Mouse (Mus musculus): Measurements from ENCODE around the gene Catsperd. TPM values are rescaled to one million over a fixed set of nuclear protein-coding genes. Genes with fewer than 3 reads are reported as not detected.
A peak's percentile ranks its signal among the peaks of the same experiment; 100 is the strongest.

Gene Catsperd
- polyA plus RNA-seq, 1 experiment from 2014 or later = 0.51 TPM

- Histone ChIP-seq H3K9me3 (ENCODE audit: control insufficient read depth, low read length) (no peaks in the 10 kb centered on the region), H3K4me2 (ENCODE audit: low read depth, low read length, severe bottlenecking) (no peak overlapping the region), H3K9ac (ENCODE audit: low read length) (no peak overlapping the region), H3K36me3 (ENCODE audit: control insufficient read depth, insufficient read depth, low read length) (no peaks in the 10 kb centered on the region), H3K4me3 (ENCODE audit: low read depth, low read length) (no peak overlapping the region), H3K27ac (ENCODE audit: low read depth, low read length) (no peak overlapping the region), H3K4me1 (replicated peaks; ENCODE audit: control insufficient read depth, insufficient read depth, low read length) (no peaks in the 10 kb centered on the region), H3K27me3 (ENCODE audit: control insufficient read depth, insufficient read depth, low read length) (no peaks in the 10 kb centered on the region)
- DNase-seq (ENCODE audit: low spot score) = no peak
- no peak for ATAC-seq (replicated peaks; ENCODE audit: low FRiP score)
- WGBS = 82% methylated on average over 4 of the region's 4 CpGs
Observed at GRCm38 (mm10) chr17:56643237-56643636, 15.3 kb downstream of the Catsperd start.

- Histone ChIP-seq H3K27me3 (ENCODE audit: control insufficient read depth, insufficient read depth, low read length) (no peaks in the 10 kb centered on the region), H3K9ac (ENCODE audit: low read length) (no peak overlapping the region), H3K36me3 (ENCODE audit: control insufficient read depth, insufficient read depth, low read length) (no peaks in the 10 kb centered on the region), H3K4me2 (ENCODE audit: low read depth, low read length, severe bottlenecking) (no peak overlapping the region), H3K4me3 (ENCODE audit: low read depth, low read length) (no peak overlapping the region), H3K27ac (ENCODE audit: low read depth, low read length) (no peak overlapping the region), H3K4me1 (replicated peaks; ENCODE audit: control insufficient read depth, insufficient read depth, low read length) (no peaks in the 10 kb centered on the region), H3K9me3 (ENCODE audit: control insufficient read depth, low read length) (no peaks in the 10 kb centered on the region)
- WGBS = 82% methylated on average over 10 of the region's 13 CpGs
- ATAC-seq (replicated peaks; ENCODE audit: low FRiP score) = no peak
- no peak for DNase-seq (ENCODE audit: low spot score)
Observed at GRCm38 (mm10) chr17:56647546-56647945, 19.6 kb downstream of the Catsperd start.

GRCm38 (mm10) chr17:56651801-56652200 is 23.9 kb downstream of the Catsperd start:
- whole genome bisulfite sequencing = 43% methylated on average over 10 of the region's 10 CpGs
- no peaks in the 10 kb centered on the region for H3K9me3 ChIP-seq (ENCODE audit: control insufficient read depth, low read length)
- no peaks in the 10 kb centered on the region for H3K27me3 ChIP-seq (ENCODE audit: control insufficient read depth, insufficient read depth, low read length)
- H3K4me3 ChIP-seq (ENCODE audit: low read depth, low read length) = no peak overlapping the region
- no peak overlapping the region for H3K4me2 ChIP-seq (ENCODE audit: low read depth, low read length, severe bottlenecking)
- ATAC-seq (replicated peaks; ENCODE audit: low FRiP score) = no peak
- H3K36me3 ChIP-seq (ENCODE audit: control insufficient read depth, insufficient read depth, low read length) = no peaks in the 10 kb centered on the region
- H3K9ac ChIP-seq (ENCODE audit: low read length) = no peak overlapping the region
- H3K27ac ChIP-seq (ENCODE audit: low read depth, low read length) = no peak overlapping the region
- DNase-seq (ENCODE audit: low spot score) = no peak
- no peaks in the 10 kb centered on the region for H3K4me1 ChIP-seq (replicated peaks; ENCODE audit: control insufficient read depth, insufficient read depth, low read length)

DNA sequence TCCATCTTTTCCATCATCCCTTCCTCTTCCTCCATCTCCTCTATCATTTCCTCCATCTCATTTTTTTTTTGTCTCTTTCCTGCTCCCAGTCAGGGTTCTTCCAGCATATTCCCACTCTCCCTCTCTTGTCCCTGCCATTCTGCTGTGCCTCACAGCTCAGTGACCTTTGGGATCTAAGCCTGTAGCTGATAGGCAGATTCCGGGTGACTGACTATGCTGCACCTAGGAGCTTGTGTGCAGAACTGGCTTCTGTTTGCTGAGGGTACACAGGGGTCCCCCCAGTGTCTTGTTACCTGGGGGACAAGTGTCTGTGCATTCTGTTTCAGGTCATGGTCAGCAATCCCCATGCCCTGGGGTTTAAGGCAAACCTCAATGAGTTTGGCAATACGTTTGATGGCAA is 26.8 kb downstream of the Catsperd start:
- no peak overlapping the region for H3K4me2 ChIP-seq (ENCODE audit: low read depth, low read length, severe bottlenecking)
- H3K27ac ChIP-seq (ENCODE audit: low read depth, low read length) = no peak overlapping the region
- no peak for ATAC-seq (replicated peaks; ENCODE audit: low FRiP score)
- WGBS = 84% methylated on average over 2 of the region's 2 CpGs
- H3K4me1 ChIP-seq (replicated peaks; ENCODE audit: control insufficient read depth, insufficient read depth, low read length) = no peaks in the 10 kb centered on the region
- no peaks in the 10 kb centered on the region for H3K27me3 ChIP-seq (ENCODE audit: control insufficient read depth, insufficient read depth, low read length)
- no peak overlapping the region for H3K4me3 ChIP-seq (ENCODE audit: low read depth, low read length)
- H3K36me3 ChIP-seq (ENCODE audit: control insufficient read depth, insufficient read depth, low read length) = no peaks in the 10 kb centered on the region
- no peak for DNase-seq (ENCODE audit: low spot score)
- H3K9ac ChIP-seq (ENCODE audit: low read length) = no peak overlapping the region
- H3K9me3 ChIP-seq (ENCODE audit: control insufficient read depth, low read length) = no peaks in the 10 kb centered on the region

GRCm38 (mm10) chr17:56655311-56655710 is 27.4 kb downstream of the Catsperd start:
- Histone ChIP-seq H3K4me3 (ENCODE audit: low read depth, low read length) (no peak overlapping the region), H3K27ac (ENCODE audit: low read depth, low read length) (no peak overlapping the region), H3K36me3 (ENCODE audit: control insufficient read depth, insufficient read depth, low read length) (no peaks in the 10 kb centered on the region), H3K4me1 (replicated peaks; ENCODE audit: control insufficient read depth, insufficient read depth, low read length) (no peaks in the 10 kb centered on the region), H3K27me3 (ENCODE audit: control insufficient read depth, insufficient read depth, low read length) (no peaks in the 10 kb centered on the region), H3K4me2 (ENCODE audit: low read depth, low read length, severe bottlenecking) (no peak overlapping the region), H3K9ac (ENCODE audit: low read length) (no peak overlapping the region), H3K9me3 (ENCODE audit: control insufficient read depth, low read length) (no peaks in the 10 kb centered on the region)
- ATAC-seq (replicated peaks; ENCODE audit: low FRiP score) (no peak), DNase-seq (ENCODE audit: low spot score) (no peak)
- WGBS = 87% methylated on average over 3 of the region's 3 CpGs

- 86% methylated on average over 6 of the region's 6 CpGs for WGBS
- DNase-seq (ENCODE audit: low spot score) (no peak), ATAC-seq (replicated peaks; ENCODE audit: low FRiP score) (no peak)
- no peaks in the 10 kb centered on the region for H3K4me1 ChIP-seq (replicated peaks; ENCODE audit: control insufficient read depth, insufficient read depth, low read length)
- no peak overlapping the region for H3K9ac ChIP-seq (ENCODE audit: low read length)
- no peaks in the 10 kb centered on the region for H3K27me3 ChIP-seq (ENCODE audit: control insufficient read depth, insufficient read depth, low read length)
- H3K9me3 ChIP-seq (ENCODE audit: control insufficient read depth, low read length) = no peaks in the 10 kb centered on the region
- no peaks in the 10 kb centered on the region for H3K36me3 ChIP-seq (ENCODE audit: control insufficient read depth, insufficient read depth, low read length)
- H3K4me3 ChIP-seq (ENCODE audit: low read depth, low read length) = no peak overlapping the region
- H3K4me2 ChIP-seq (ENCODE audit: low read depth, low read length, severe bottlenecking) = no peak overlapping the region
- no peak overlapping the region for H3K27ac ChIP-seq (ENCODE audit: low read depth, low read length)
Observed at GRCm38 (mm10) chr17:56656171-56656570, 28.2 kb downstream of the Catsperd start.

- Histone ChIP-seq H3K36me3 (ENCODE audit: control insufficient read depth, insufficient read depth, low read length) (no peaks in the 10 kb centered on the region), H3K4me1 (replicated peaks; ENCODE audit: control insufficient read depth, insufficient read depth, low read length) (peaks cover 10% of the 10 kb centered on the region; the same call in 1 of the 2 replicates), H3K4me2 (ENCODE audit: low read depth, low read length, severe bottlenecking) (peak overlapping the region; percentile 37), H3K9me3 (ENCODE audit: control insufficient read depth, low read length) (no peaks in the 10 kb centered on the region), H3K27ac (ENCODE audit: low read depth, low read length) (no peak overlapping the region), H3K4me3 (ENCODE audit: low read depth, low read length) (no peak overlapping the region), H3K9ac (ENCODE audit: low read length) (peak overlapping the region; percentile 37; the same call in 1 of the 2 replicates), H3K27me3 (ENCODE audit: control insufficient read depth, insufficient read depth, low read length) (no peaks in the 10 kb centered on the region)
- no peak for DNase-seq (ENCODE audit: low spot score)
- 57% methylated on average over 3 of the region's 3 CpGs for WGBS
- ATAC-seq (replicated peaks; ENCODE audit: low FRiP score) = no peak
Observed at GRCm38 (mm10) chr17:56663659-56664058, 35.7 kb downstream of the Catsperd start.

DNA sequence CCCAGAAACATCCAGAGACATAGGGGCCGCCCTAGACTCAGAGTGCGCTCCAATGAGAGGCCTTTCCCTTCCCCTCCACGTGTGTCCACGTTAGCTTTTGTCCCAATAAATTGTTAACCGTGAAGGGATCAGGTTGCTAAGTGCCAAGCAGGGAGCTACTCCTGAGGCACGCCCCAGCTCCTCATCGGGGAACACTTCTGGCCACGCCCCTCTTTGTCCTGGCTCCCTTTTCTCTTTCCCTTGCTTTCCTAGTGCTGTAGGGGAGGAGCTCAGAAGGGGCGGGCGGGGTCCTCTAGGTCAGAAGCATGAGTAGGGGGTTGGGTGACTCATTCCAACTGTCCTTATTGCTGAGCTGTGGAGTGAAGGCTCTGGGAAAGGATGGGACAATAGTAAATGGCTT is 36.4 kb downstream of the Catsperd start:
- Histone ChIP-seq H3K4me1 (replicated peaks; ENCODE audit: control insufficient read depth, insufficient read depth, low read length) (peaks cover 11% of the 10 kb centered on the region; the same call in 1 of the 2 replicates), H3K36me3 (ENCODE audit: control insufficient read depth, insufficient read depth, low read length) (no peaks in the 10 kb centered on the region), H3K9ac (ENCODE audit: low read length) (peak overlapping the region; percentile 37), H3K4me3 (ENCODE audit: low read depth, low read length) (no peak overlapping the region), H3K27ac (ENCODE audit: low read depth, low read length) (no peak overlapping the region), H3K27me3 (ENCODE audit: control insufficient read depth, insufficient read depth, low read length) (no peaks in the 10 kb centered on the region), H3K4me2 (ENCODE audit: low read depth, low read length, severe bottlenecking) (peak overlapping the region; percentile 37), H3K9me3 (ENCODE audit: control insufficient read depth, low read length) (no peaks in the 10 kb centered on the region)
- 3% methylated on average over 10 of the region's 10 CpGs for whole genome bisulfite sequencing
- DNase-seq (ENCODE audit: low spot score) (peak; percentile 65), ATAC-seq (replicated peaks; ENCODE audit: low FRiP score) (peak; percentile 40)

DNA sequence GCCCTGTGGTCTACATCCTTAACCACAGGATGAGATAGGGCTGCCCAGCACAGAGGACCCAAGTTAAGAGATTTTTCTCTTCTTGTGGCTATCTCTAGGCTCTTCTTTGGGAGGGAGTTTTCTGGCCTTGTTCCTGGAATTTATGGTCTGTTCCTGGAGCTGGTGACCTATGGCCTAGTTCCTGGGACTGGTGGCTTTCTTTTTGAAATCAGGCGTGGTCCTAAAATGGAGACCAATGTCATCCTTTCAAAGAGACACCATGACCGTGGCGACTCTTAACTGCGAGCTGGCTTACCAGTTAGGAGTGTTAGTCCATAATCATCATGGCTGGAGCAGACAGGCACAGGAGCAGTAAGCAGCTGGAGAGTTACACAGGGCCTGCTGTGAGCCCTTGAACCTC is 38.4 kb downstream of the Catsperd start:
- H3K4me1 ChIP-seq (replicated peaks; ENCODE audit: control insufficient read depth, insufficient read depth, low read length) = peaks cover 11% of the 10 kb centered on the region; the same call in 1 of the 2 replicates

More for the DNA sequence above, 38.4 kb downstream of the Catsperd start:
- Histone ChIP-seq H3K4me2 (ENCODE audit: low read depth, low read length, severe bottlenecking) (no peak overlapping the region), H3K4me3 (ENCODE audit: low read depth, low read length) (no peak overlapping the region), H3K27me3 (ENCODE audit: control insufficient read depth, insufficient read depth, low read length) (no peaks in the 10 kb centered on the region), H3K27ac (ENCODE audit: low read depth, low read length) (no peak overlapping the region), H3K9ac (ENCODE audit: low read length) (no peak overlapping the region), H3K9me3 (ENCODE audit: control insufficient read depth, low read length) (no peaks in the 10 kb centered on the region), H3K36me3 (ENCODE audit: control insufficient read depth, insufficient read depth, low read length) (no peaks in the 10 kb centered on the region)
- DNase-seq (ENCODE audit: low spot score) = no peak
- no peak for ATAC-seq (replicated peaks; ENCODE audit: low FRiP score)
- WGBS = 93% methylated on average over 4 of the region's 4 CpGs

All from forebrain, embryonic 11.5 days (tissue).